ENCODE assay signal across 16 mouse cellular contexts in genomic region chr13:108066021-108066420, GRCm38 (mm10).
"Had no signal": no experiment of that assay in that cellular context is flagged by ENCODE, and none has a peak within 500 bp of the region (broad histone marks: within the 10 kb centered on the region; RNA-seq: fewer than 3 reads in every experiment).

No protein-coding gene starts in this region.

- H3K4me2 ChIP-seq: lung, embryonic 14.5 days; midbrain, embryonic 11.5 days; neural tube, embryonic 13.5 days; neural tube, embryonic 15.5 days; stomach, embryonic 15.5 days had no signal

- H3K36me3 ChIP-seq: neural tube, embryonic 13.5 days; neural tube, embryonic 15.5 days; stomach, embryonic 15.5 days had no signal

- ATAC-seq: midbrain, embryonic 16.5 days had no signal

- H3K9ac ChIP-seq: liver, embryonic 14.5 days; lung, embryonic 14.5 days; neural tube, embryonic 13.5 days; neural tube, embryonic 15.5 days; stomach, embryonic 15.5 days had no signal

- H3K9me3 ChIP-seq: neural tube, embryonic 13.5 days; neural tube, embryonic 15.5 days; stomach, embryonic 15.5 days had no signal

- DNase-seq: lung, adult 18-20 months; lung, embryonic 14.5 days; lung, postnatal 10 days; lung, postnatal 4 days; midbrain, embryonic 14.5 days; right cerebral cortex, postnatal 14 days; thymus, adult 2 months; thymus, postnatal 36 days had no signal

- H3K27ac ChIP-seq: liver, embryonic 14.5 days; neural tube, embryonic 13.5 days; neural tube, embryonic 15.5 days; stomach, embryonic 15.5 days; stomach, postnatal 0 days had no signal

- H3K4me3 ChIP-seq: myocyte; neural tube, embryonic 13.5 days; neural tube, embryonic 15.5 days; stomach, embryonic 15.5 days had no signal

- H3K27me3 ChIP-seq: neural tube, embryonic 13.5 days; neural tube, embryonic 15.5 days; stomach, embryonic 15.5 days had no signal

- H3K4me1 ChIP-seq: neural tube, embryonic 15.5 days had no signal
